Mouse (Mus musculus) lung, adult 2 months (tissue): ENCODE data around the gene Grik3.

ENCODE experiments used
- CTCF ChIP-seq: fragments of 200-500 bp; IDR thresholded peaks from 2 replicates; pipeline ENCODE4 v1.5.1; 2011; ENCODE audit warnings: mild to moderate bottlenecking, low read length, control low read depth; ENCODE audit not compliant: insufficient read depth
- POLR2A ChIP-seq: fragments of 200-500 bp; IDR thresholded peaks from 2 replicates; pipeline ENCODE4 v1.6.1; 2011; ENCODE audit warnings: low read depth, mild to moderate bottlenecking, control low read depth, low read length, borderline replicate concordance; ENCODE audit errors: extremely low read depth

DNA sequence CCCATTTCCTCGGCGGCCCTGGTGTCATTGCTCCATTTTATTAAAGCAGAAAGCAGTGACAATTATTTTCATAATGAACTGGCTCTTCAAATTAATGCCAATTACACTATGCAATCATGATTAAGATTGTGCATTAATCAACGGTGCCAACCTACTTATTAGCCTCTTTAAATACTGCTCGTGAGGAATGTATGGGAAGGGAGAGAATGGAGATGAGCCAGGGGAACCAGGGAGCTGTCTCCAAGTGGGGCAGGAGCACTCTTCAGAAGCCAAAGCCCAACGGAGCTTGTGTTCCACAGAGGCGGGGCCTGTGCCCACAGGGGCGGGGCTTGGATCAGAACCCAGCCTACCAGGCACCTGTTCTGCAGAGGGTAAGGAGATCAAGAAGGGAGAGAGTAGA is 114.0 kb downstream of the Grik3 start:
- TF ChIP-seq CTCF (no peak), POLR2A (no peak)
